Mouse (Mus musculus) CH12.LX (cell line): ENCODE results near the gene Fndc9. TPM values are rescaled to one million over a fixed set of nuclear protein-coding genes. Genes with fewer than 3 reads are reported as not detected.

ENCODE experiments used
- DNase-seq: peaks from one replicate; pipeline ENCODE4 v3.0.0-alpha.2; 2013; ENCODE audit errors: extremely low read depth
- H3K27ac ChIP-seq: 2 replicates; pipeline ENCODE4 v1.5.1; 2012; ENCODE audit warnings: low read depth, mild to moderate bottlenecking, control low read depth, moderate library complexity; ENCODE audit not compliant: insufficient read depth
- H3K27me3 ChIP-seq: replicated peaks from 2 replicates; pipeline ENCODE3; 2012; ENCODE audit warnings: inconsistent platforms
- H3K36me3 ChIP-seq, 2 experiments: replicated peaks in 1 of 2; 2 replicates each; pipeline versions ENCODE3 to v1.6.1; 2012; ENCODE audit warnings: inconsistent platforms in 1 of 2, low read length in 1 of 2, mild to moderate bottlenecking in 1 of 2, mixed read lengths in 1 of 2, moderate library complexity in 1 of 2; ENCODE audit not compliant: control insufficient read depth in 1 of 2, insufficient read depth in 1 of 2
- H3K4me1 ChIP-seq, 2 experiments: 2 replicates each; pipeline ENCODE4 v1.6.1; 2012; ENCODE audit warnings: inconsistent platforms in 1 of 2, moderate library complexity in 1 of 2; ENCODE audit not compliant: insufficient read depth in 2 of 2, control insufficient read depth in 1 of 2
- H3K4me2 ChIP-seq: 2 replicates; pipeline ENCODE4 v1.6.1; 2012; ENCODE audit warnings: low read depth, mild to moderate bottlenecking, control low read depth; ENCODE audit not compliant: poor library complexity, insufficient read depth, severe bottlenecking
- H3K4me3 ChIP-seq, 3 experiments: fragments of 150-350 bp in 1 of 3; sonication (generic) in 1 of 3; replicated peaks in 1 of 3; 2 replicates each; pipeline versions ENCODE3 to v1.5.1; 2011 to 2012; ENCODE audit warnings: low read depth in 2 of 3, low read length in 2 of 3, mild to moderate bottlenecking in 2 of 3, moderate library complexity in 2 of 3, control low read depth in 1 of 3, improper control_type of control experiment in 1 of 3, inconsistent platforms in 1 of 3, mixed read lengths in 1 of 3; ENCODE audit not compliant: poor library complexity in 1 of 3
- H3K79me2 ChIP-seq: replicated peaks from 2 replicates; pipeline ENCODE4 v1.6.1; 2012; ENCODE audit warnings: mild to moderate bottlenecking, moderate library complexity; ENCODE audit not compliant: control insufficient read depth, poor library complexity, insufficient read depth, severe bottlenecking; ENCODE audit errors: extremely low read depth
- H3K9ac ChIP-seq: 2 replicates; pipeline ENCODE4 v1.6.1; 2012; ENCODE audit warnings: low read depth, mild to moderate bottlenecking, control low read depth, moderate library complexity; ENCODE audit not compliant: insufficient read depth
- H3K9me3 ChIP-seq: replicated peaks from 2 replicates; pipeline ENCODE3; 2012; ENCODE audit warnings: low read length, inconsistent platforms, mixed read lengths
- BHLHE40 ChIP-seq: IDR thresholded peaks from 2 replicates; pipeline ENCODE4 v1.6.1; 2011; ENCODE audit warnings: mild to moderate bottlenecking, low read depth, low read length, improper control_type of control experiment
- CHD1 ChIP-seq: IDR thresholded peaks from 2 replicates; pipeline ENCODE4 v1.6.1; 2012; ENCODE audit warnings: low read depth, low read length, improper control_type of control experiment, inconsistent platforms
- CHD2 ChIP-seq: IDR thresholded peaks from 2 replicates; pipeline ENCODE4 v1.6.1; 2011; ENCODE audit warnings: low read length, improper control_type of control experiment
- CTCF ChIP-seq, 2 experiments: IDR thresholded peaks in 1 of 2; conservative IDR thresholded peaks in 1 of 2; 2 replicates each; pipeline ENCODE4 v1.5.1; 2011 to 2012; ENCODE audit warnings: low read depth in 2 of 2, low read length in 2 of 2, improper control_type of control experiment in 1 of 2, inconsistent platforms in 1 of 2, mild to moderate bottlenecking in 1 of 2, moderate library complexity in 1 of 2
- ELF1 ChIP-seq: IDR thresholded peaks from 2 replicates; pipeline ENCODE4 v1.6.1; 2014; ENCODE audit warnings: low read depth, mild to moderate bottlenecking, inconsistent platforms, low read length, improper control_type of control experiment
- HCFC1 ChIP-seq: IDR thresholded peaks from 2 replicates; pipeline ENCODE4 v1.6.1; 2012; ENCODE audit warnings: low read depth, mild to moderate bottlenecking, inconsistent platforms, low read length, improper control_type of control experiment
- IRF4 ChIP-seq: IDR thresholded peaks from 2 replicates; pipeline ENCODE4 v1.6.1; 2014; ENCODE audit warnings: low read depth, mild to moderate bottlenecking, inconsistent platforms, low read length, improper control_type of control experiment
- JUN ChIP-seq: IDR thresholded peaks from 2 replicates; pipeline ENCODE4 v1.6.1; 2011; ENCODE audit warnings: low read depth, mild to moderate bottlenecking, low read length, improper control_type of control experiment, moderate library complexity; ENCODE audit not compliant: insufficient read depth
- JUND ChIP-seq: conservative IDR thresholded peaks from 2 replicates; pipeline ENCODE4 v1.6.1; 2011; ENCODE audit warnings: low read depth, low read length, improper control_type of control experiment
- MAFK ChIP-seq: IDR thresholded peaks from 2 replicates; pipeline ENCODE4 v1.6.1; 2011; ENCODE audit warnings: low read length, improper control_type of control experiment; ENCODE audit not compliant: insufficient replicate concordance
- MEF2A ChIP-seq: IDR thresholded peaks from 2 replicates; pipeline ENCODE4 v1.6.1; 2014; ENCODE audit warnings: low read depth, mild to moderate bottlenecking, inconsistent platforms, low read length, improper control_type of control experiment, borderline replicate concordance
- MXI1 ChIP-seq: IDR thresholded peaks from 2 replicates; pipeline ENCODE4 v1.6.1; 2011; ENCODE audit warnings: mild to moderate bottlenecking, low read depth, low read length, improper control_type of control experiment
- NELFE ChIP-seq: IDR thresholded peaks from 2 replicates; pipeline ENCODE4 v1.6.1; 2011; ENCODE audit warnings: low read depth, low read length, improper control_type of control experiment
- POLR2A ChIP-seq: IDR thresholded peaks from 2 replicates; pipeline ENCODE4 v1.6.1; 2011; ENCODE audit warnings: low read depth, mild to moderate bottlenecking, improper control_type of control experiment, low read length
- POLR2AphosphoS2 ChIP-seq: IDR thresholded peaks from 2 replicates; pipeline ENCODE4 v1.6.1; 2011; ENCODE audit warnings: low read depth, low read length, improper control_type of control experiment
- RAD21 ChIP-seq: IDR thresholded peaks from 2 replicates; pipeline ENCODE4 v1.6.1; 2011; ENCODE audit warnings: low read depth, mild to moderate bottlenecking, low read length, improper control_type of control experiment, moderate library complexity
- TBP ChIP-seq: conservative IDR thresholded peaks from 2 replicates; pipeline ENCODE4 v1.6.1; 2011; ENCODE audit warnings: low read depth, low read length, improper control_type of control experiment
- UBTF ChIP-seq: IDR thresholded peaks from 2 replicates; pipeline ENCODE4 v1.6.1; 2012; ENCODE audit warnings: low read depth, mild to moderate bottlenecking, inconsistent platforms, low read length, improper control_type of control experiment, moderate library complexity
- USF1 ChIP-seq: IDR thresholded peaks from 2 replicates; pipeline ENCODE4 v1.6.1; 2014; ENCODE audit warnings: low read depth, mild to moderate bottlenecking, inconsistent platforms, low read length, improper control_type of control experiment
- ZC3H11A ChIP-seq: IDR thresholded peaks from 2 replicates; pipeline ENCODE4 v1.6.1; 2012; ENCODE audit warnings: low read depth, mild to moderate bottlenecking, inconsistent platforms, low read length, improper control_type of control experiment
- ZKSCAN1 ChIP-seq: IDR thresholded peaks from 2 replicates; pipeline ENCODE4 v1.6.1; 2012; ENCODE audit warnings: low read depth, inconsistent platforms, low read length, improper control_type of control experiment, borderline replicate concordance
- ZNF384 ChIP-seq: IDR thresholded peaks from 2 replicates; pipeline ENCODE4 v1.6.1; 2012; ENCODE audit warnings: low read depth, low read length, improper control_type of control experiment, inconsistent platforms
- dilution Hi-C: fragments of 300-500 bp; cut with MboI; formaldehyde crosslinking; loops from 2 replicates; pipeline ENCODE4 v1.14.3; 2020; ENCODE audit warnings: low sequenced_read_pairs; ENCODE audit not compliant: extremely low pct_unique_long_range_greater_than_20kb, extremely low pct_ligation_motif_present
- in situ Hi-C: fragments of 300-500 bp; cut with MboI; formaldehyde crosslinking; loops from 3 replicates; pipeline ENCODE4 v1.14.3; 2019; ENCODE audit warnings: low sequenced_read_pairs, low pct_ligation_motif_present, low pct_unique_long_range_greater_than_20kb, mixed read lengths
- polyA plus RNA-seq: library from polyadenylated mRNA; unstranded; fragments of >175 nt; gene quantifications from 2 replicates; pipeline ENCODE4 v1.2.1, GENCODE M21; 2012; ENCODE audit warnings: low read depth; ENCODE audit not compliant: insufficient read length
- total RNA-seq, 2 experiments: library from RNA; depleted of rRNA; stranded (reverse); fragments of 300-350 nt in 1 of 2; fragments of >200 nt in 1 of 2; gene quantifications; 2 replicates each; pipeline ENCODE4 v1.2.3; 2012 to 2014

The Fndc9 gene
- total and polyA plus RNA-seq, 3 experiments = 3.9 to 12.1 TPM; not detected in 1

DNA sequence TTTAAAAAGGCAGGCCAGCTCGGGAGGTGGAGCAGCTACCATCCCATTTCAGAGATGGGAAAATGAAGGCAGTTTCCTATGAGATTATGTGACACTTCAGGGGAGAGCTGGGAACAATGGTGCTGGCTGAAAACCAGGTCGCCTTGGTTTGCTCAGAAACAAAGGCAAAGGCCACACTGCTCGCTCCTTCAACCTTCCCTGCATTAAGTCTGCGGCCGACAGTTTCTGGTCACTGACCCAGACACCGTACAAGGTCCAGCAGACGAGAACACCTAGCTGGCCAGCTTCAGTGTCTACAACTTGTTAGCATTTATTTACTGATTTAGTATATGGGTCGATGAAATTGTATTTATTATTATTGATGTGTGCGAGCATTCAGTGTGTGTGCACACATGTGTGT is 30.5 kb upstream of the Fndc9 start:
- TF ChIP-seq UBTF (no peak), CTCF (conservative IDR thresholded peaks at IDR 0.05 in 1 of 2, IDR thresholded peaks at IDR 0.05 in 1 of 2; ENCODE audit: low read depth in 2 of 2, low read length in 2 of 2) (no peak), POLR2AphosphoS2 (0 out of 2 replicates have a peak, but pooled peaks have one; percentile 8)
- TF ChIP-seq, all 38 proteins: peak for 1
- Histone ChIP-seq H3K27ac (no peak overlapping the region), H3K9me3 (no peaks in the 10 kb centered on the region), H3K79me2 (no peaks in the 10 kb centered on the region), H3K4me3 (no peak overlapping the region), H3K9ac (no peak overlapping the region), H3K4me1 (peaks cover 0 to under 1% of the 10 kb centered on the region in 2 experiments; a peak in 1 of 4 replicates), H3K4me2 (no peak overlapping the region), H3K27me3 (no peaks in the 10 kb centered on the region), H3K36me3 (peaks cover 90 to 98% of the 10 kb centered on the region in 2 experiments)
- no peak for DNase-seq
- in situ Hi-C loops = no loop called here
- dilution Hi-C loops = no loop called here

DNA sequence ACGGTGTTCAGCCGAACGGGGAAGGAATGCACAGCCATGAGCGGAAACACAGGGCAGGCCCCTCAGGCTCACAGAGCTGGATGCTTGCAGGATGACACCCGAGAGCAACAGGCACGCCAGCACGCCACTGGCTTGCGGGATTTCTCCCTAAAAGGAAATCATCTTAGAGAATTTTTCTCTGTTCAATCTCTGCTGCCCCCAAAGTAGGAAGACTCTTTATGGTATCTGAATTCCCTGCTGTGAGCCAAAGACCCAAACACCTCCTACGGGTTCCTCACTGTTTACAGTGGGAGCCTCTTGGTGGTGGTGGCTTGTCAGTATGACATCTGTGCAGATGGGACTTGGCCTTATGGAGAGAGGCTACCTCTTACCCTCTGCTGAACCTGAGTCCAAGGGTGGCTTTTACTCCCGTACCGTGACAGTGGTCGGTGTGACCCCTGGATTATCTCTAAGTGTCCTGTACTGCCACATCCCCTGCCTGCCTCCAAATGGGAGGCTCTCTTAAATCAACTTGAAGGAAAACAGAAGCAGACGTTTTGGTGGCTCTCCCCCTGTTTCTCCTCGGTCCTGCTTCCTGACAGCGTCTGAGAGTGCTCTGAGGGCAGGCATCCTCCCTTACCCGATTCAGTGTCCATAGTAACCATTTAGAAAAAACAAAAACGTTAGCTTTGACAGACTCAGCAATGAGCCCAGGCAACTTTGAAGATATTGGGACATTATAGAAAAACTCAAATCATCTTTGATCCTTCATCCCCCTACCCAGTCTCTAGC is 29.5 kb upstream of the Fndc9 start:
- H3K36me3 ChIP-seq = peaks cover 85 to 98% of the 10 kb centered on the region in 2 experiments
- no peaks in the 10 kb centered on the region for H3K79me2 ChIP-seq
- TF ChIP-seq MXI1 (no peak), ZNF384 (no peak), TBP (no peak)
- peaks cover 0 to 10% of the 10 kb centered on the region in 2 experiments; a peak in 1 of 4 replicates for H3K4me1 ChIP-seq
- H3K4me3 ChIP-seq = no peak overlapping the region
- dilution Hi-C loops = no loop called here
- in situ Hi-C loops = no loop called here
- H3K27ac ChIP-seq = no peak overlapping the region
- no peak overlapping the region for H3K4me2 ChIP-seq
- H3K9me3 ChIP-seq = no peaks in the 10 kb centered on the region
- H3K9ac ChIP-seq = no peak overlapping the region
- no peak for DNase-seq
- no peaks in the 10 kb centered on the region for H3K27me3 ChIP-seq

DNA sequence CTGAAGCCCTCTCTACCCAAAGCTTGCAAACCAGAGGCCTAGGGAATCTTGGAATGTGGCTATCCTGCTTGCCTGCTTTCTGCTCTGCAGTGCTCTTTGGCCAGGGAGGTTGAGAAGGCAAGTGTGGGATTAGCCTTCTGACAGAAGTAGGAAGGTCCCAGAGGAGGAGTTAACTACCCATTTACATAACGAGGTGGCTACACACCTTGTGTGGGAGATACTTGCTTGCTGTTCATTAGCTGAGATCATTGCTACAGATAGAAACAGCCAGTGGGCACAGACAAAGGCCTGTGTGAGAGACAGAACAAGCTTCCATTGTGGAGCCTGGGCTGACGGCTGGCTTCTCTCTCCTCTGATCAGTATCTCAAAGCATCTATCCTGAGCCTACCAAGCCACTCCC is 25.4 kb upstream of the Fndc9 start:
- H3K27ac ChIP-seq = no peak overlapping the region
- H3K4me1 ChIP-seq = peaks cover 7 to 42% of the 10 kb centered on the region in 2 experiments
- H3K4me2 ChIP-seq = no peak overlapping the region
- DNase-seq = no peak
- H3K9ac ChIP-seq = no peak overlapping the region
- H3K4me3 ChIP-seq = no peak overlapping the region
- dilution Hi-C loops (no loop called here), in situ Hi-C loops (loop anchor here (10.0 kb wide), 1 partner anchor 255 kb away; the partner anchor contains the start of gene Thg1l)
- no peak for TF ChIP-seq JUN
- TF ChIP-seq BHLHE40 = no peak
- TF ChIP-seq POLR2AphosphoS2 = no peak
- no peak for TF ChIP-seq MXI1
- TF ChIP-seq IRF4 = no peak
- no peak for TF ChIP-seq MAFK
- TF ChIP-seq HCFC1 = no peak
- TF ChIP-seq CHD1 = no peak
- TF ChIP-seq ZC3H11A = no peak
- no peak for TF ChIP-seq RAD21
- no peak for TF ChIP-seq NELFE
- TF ChIP-seq ELF1 = no peak
- no peak for TF ChIP-seq ZKSCAN1
- no peak for TF ChIP-seq MEF2A
- no peak for TF ChIP-seq CHD2
- no peak for TF ChIP-seq POLR2A
- TF ChIP-seq USF1 = no peak
- TF ChIP-seq JUND = no peak
- peaks cover 76 to 100% of the 10 kb centered on the region in 2 experiments for H3K36me3 ChIP-seq
- H3K27me3 ChIP-seq = no peaks in the 10 kb centered on the region
- H3K9me3 ChIP-seq = no peaks in the 10 kb centered on the region
- no peaks in the 10 kb centered on the region for H3K79me2 ChIP-seq
